Mouse (Mus musculus) cerebellum, adult 2 months (tissue): ENCODE results near the gene Slc39a13.

ENCODE experiments used
- CTCF ChIP-seq: fragments of 200-500 bp; IDR thresholded peaks from 2 replicates; pipeline ENCODE4 v1.5.1; 2011; ENCODE audit warnings: low read depth, mild to moderate bottlenecking, control low read depth, low read length, moderate library complexity, borderline replicate concordance; ENCODE audit not compliant: insufficient read depth
- POLR2A ChIP-seq: fragments of 200-500 bp; IDR thresholded peaks from 2 replicates; pipeline ENCODE4 v1.6.1; 2011; ENCODE audit warnings: low read length, control low read depth, borderline replicate concordance; ENCODE audit not compliant: insufficient read depth

GRCm38 (mm10) chr2:91070076-91070800 lies at the start of gene Slc39a13:
- peak; percentile 88 for TF ChIP-seq CTCF
- TF ChIP-seq POLR2A: peak; percentile 58; the same call in 1 of the 2 replicates
